Mouse (Mus musculus) lung, embryonic 16.5 days (tissue): ENCODE data around the gene Vps25. TPM values are rescaled to one million over a fixed set of nuclear protein-coding genes. Genes with fewer than 3 reads are reported as not detected.

ENCODE experiments used
- ATAC-seq: fragments of 200-750 bp; cut with Nextera tagmentation; 2 replicates; pipeline ENCODE4 v1.8.0; 2017; ENCODE audit warnings: low read depth, mild to moderate bottlenecking, moderate library complexity
- H3K27ac ChIP-seq: fragments of 300-500 bp; sonication (generic); 2 replicates; pipeline ENCODE4 v1.5.1; 2014; ENCODE audit warnings: mild to moderate bottlenecking, control low read depth, low read length
- H3K27me3 ChIP-seq: fragments of 300-500 bp; sonication (generic); 2 replicates; pipeline ENCODE4 v1.6.1; 2014; ENCODE audit warnings: low read depth, low read length, mixed read lengths; ENCODE audit not compliant: control insufficient read depth, insufficient read depth
- H3K36me3 ChIP-seq: fragments of 300-500 bp; sonication (generic); 2 replicates; pipeline ENCODE4 v1.6.1; 2014; ENCODE audit warnings: low read length; ENCODE audit not compliant: control insufficient read depth, insufficient read depth
- H3K4me1 ChIP-seq: fragments of 300-500 bp; sonication (generic); replicated peaks from 2 replicates; pipeline ENCODE4 v1.6.1; 2014; ENCODE audit warnings: low read length, mixed read lengths; ENCODE audit not compliant: control insufficient read depth, insufficient read depth
- H3K4me2 ChIP-seq: fragments of 300-500 bp; sonication (generic); 2 replicates; pipeline ENCODE4 v1.6.1; 2014; ENCODE audit warnings: low read depth, low read length, control low read depth
- H3K4me3 ChIP-seq: fragments of 300-500 bp; sonication (generic); 2 replicates; pipeline ENCODE4 v1.5.1; 2014; ENCODE audit warnings: mild to moderate bottlenecking, low read length, control low read depth
- H3K9ac ChIP-seq: fragments of 300-500 bp; sonication (generic); 2 replicates; pipeline ENCODE4 v1.6.1; 2014; ENCODE audit warnings: low read length, control low read depth
- H3K9me3 ChIP-seq: fragments of 300-500 bp; sonication (generic); 2 replicates; pipeline ENCODE4 v1.6.1; 2016; ENCODE audit warnings: low read length; ENCODE audit not compliant: control insufficient read depth
- WGBS: fragments of 180-500 bp; shearing (Covaris S2); extraction: QIAGEN DNeasy Blood & Tissue Kit; methylation state at CpG from one replicate; pipeline ENCODE4 v1.1.7; 2014; 5-methylcytosine and 5-hydroxymethylcytosine counted together
- polyA plus RNA-seq: library from polyadenylated mRNA; unstranded; fragments of >200 nt; fragmentation: Nextera tagmentation; extraction: Ambion mirVana; gene quantifications from 2 replicates; pipeline ENCODE4 v1.2.1, GENCODE M21; 2015

The Vps25 gene
- polyA plus RNA-seq, 1 experiment from 2014 or later, result 132 TPM

DNA sequence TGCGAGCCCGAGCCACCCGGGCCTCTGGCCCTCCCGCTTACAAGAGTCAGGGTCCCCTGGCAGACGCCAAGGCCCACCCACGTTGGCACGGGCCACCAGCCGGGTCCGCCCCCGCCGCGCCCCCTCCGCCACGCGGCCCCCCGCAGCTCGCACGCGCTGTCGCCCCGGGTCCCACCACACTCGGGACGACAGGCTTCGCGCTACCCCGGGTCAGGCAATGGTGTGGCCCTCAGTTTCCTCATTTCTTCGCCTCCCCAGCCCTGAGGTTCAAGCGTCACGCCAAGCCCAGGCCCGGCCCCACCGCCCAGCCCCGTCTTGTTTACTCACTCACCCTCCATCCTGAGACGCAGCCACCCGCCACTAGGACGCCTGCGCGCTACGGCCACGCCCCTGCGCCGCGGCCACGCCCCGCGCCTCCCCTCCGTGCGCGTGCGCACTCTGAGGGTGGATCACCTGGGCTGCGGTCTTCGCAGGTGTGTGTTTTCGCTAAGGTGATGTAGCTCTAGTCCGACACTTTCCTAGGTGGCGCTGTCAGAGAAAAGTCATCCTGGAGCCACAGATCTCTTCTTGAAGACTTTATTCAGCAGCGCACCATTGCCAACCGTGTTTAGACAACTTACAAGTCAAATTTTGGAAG, 27.3 kb upstream of the Vps25 start, which contains the start of gene Ezh1:
Gene Ezh1 (minus strand): TSS at position 399 of the 637 bp plus-strand sequence.
- Histone ChIP-seq H3K4me2 (peak within 1 kb of the TSS; percentile 77), H3K27me3 (no peaks in the 10 kb centered on the region), H3K4me1 (peaks cover 32% of the 10 kb centered on the region), H3K4me3 (peak within 1 kb of the TSS; percentile 82), H3K27ac (peak within 1 kb of the TSS; percentile 74), H3K9me3 (no peaks in the 10 kb centered on the region), H3K9ac (peak within 1 kb of the TSS; percentile 89), H3K36me3 (no peaks in the 10 kb centered on the region)
- under 1% methylated on average over 37 of the region's 56 CpGs for WGBS
- peak; percentile 94 for ATAC-seq

DNA sequence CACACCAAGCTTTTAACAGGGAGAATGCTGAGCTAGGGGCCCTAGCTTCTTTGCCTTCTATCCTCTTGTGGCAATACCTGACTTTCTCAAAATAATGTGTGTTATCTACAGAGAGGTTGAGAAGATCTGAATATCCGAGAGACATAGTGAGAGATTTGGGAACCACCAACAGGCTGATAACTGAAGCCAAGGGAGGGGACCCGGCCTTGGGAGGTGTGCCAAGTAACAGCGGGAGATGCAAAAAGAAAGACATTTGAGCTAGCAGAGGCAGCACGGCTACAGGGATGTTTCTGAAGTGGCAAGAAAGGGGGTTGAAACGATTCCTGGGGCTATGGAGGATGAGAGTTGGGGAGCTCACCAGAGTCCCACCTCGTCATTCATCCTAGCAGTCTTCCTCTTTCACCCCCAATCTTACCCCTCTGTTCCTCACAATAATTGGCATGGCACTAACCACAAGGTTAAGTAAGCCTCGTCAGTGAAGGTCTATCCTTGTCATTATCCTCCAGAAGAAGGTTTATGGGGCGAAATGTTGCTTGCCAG, 24.1 kb upstream of the Vps25 start:
- H3K4me1 ChIP-seq, result peaks cover 38% of the 10 kb centered on the region
- no peaks in the 10 kb centered on the region for H3K36me3 ChIP-seq
- no peak overlapping the region for H3K9ac ChIP-seq
- H3K4me3 ChIP-seq, result no peak overlapping the region
- no peaks in the 10 kb centered on the region for H3K27me3 ChIP-seq
- WGBS, result 22% methylated on average over 8 of the region's 8 CpGs
- no peaks in the 10 kb centered on the region for H3K9me3 ChIP-seq
- ATAC-seq, result no peak
- peak overlapping the region; percentile 53; the same call in 1 of the 2 replicates for H3K4me2 ChIP-seq
- peak overlapping the region; percentile 96 for H3K27ac ChIP-seq

DNA sequence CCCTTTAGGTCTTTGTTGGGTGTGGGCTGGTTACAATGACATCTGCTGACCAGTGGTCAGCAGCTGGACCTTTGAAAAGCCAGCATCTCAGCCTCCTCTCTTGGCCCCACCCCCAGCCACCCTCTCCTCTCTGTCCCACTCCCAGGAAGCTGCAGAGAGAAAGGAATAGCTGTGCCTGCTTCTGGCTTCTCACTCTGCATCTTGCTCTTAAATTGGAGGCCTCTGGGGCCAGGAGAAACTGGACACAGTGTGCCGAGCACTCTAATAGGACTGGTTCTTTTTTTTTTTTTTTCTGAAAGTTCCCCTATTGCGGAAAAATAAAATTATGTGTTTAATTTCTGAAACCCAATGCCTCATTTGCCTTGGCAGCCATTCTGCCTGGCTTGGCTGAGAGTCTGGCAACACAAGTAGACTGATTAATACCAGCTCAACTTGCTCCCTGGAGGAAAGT, 23.4 kb upstream of the Vps25 start:
- peaks cover 32% of the 10 kb centered on the region for H3K4me1 ChIP-seq
- H3K9ac ChIP-seq, result peak overlapping the region; percentile 21; the same call in 1 of the 2 replicates
- H3K36me3 ChIP-seq, result no peaks in the 10 kb centered on the region
- WGBS, result 26% methylated on average over 2 of the region's 2 CpGs
- ATAC-seq, result no peak
- no peaks in the 10 kb centered on the region for H3K27me3 ChIP-seq
- H3K4me2 ChIP-seq, result peak overlapping the region; percentile 53
- H3K9me3 ChIP-seq, result no peaks in the 10 kb centered on the region
- H3K27ac ChIP-seq, result peak overlapping the region; percentile 96
- no peak overlapping the region for H3K4me3 ChIP-seq

DNA sequence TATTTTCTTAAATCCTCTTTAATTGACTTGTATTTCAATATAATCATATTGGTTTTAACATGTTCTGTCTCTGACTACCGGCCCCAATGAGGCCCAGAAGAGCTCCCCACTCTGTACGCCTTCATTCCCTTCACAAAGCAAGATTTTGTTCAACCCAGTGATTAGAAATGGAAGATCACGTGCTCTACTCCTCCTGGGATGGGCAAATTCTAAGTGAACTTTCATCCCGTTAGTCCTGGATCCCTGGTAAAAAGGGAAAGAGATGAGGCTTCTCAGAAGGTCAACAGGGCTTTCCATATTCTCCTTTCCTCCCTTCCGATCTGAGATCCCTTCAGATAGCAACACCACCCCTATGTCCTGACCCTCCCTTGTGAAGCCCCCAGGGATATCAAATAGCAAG, 23.0 kb upstream of the Vps25 start:
- Histone ChIP-seq H3K4me1 (peaks cover 28% of the 10 kb centered on the region), H3K4me3 (peak overlapping the region; percentile 6; the same call in 1 of the 2 replicates), H3K9me3 (no peaks in the 10 kb centered on the region), H3K27ac (peak overlapping the region; percentile 96), H3K4me2 (peak overlapping the region; percentile 53), H3K27me3 (no peaks in the 10 kb centered on the region), H3K9ac (peak overlapping the region; percentile 62; the same call in 1 of the 2 replicates), H3K36me3 (no peaks in the 10 kb centered on the region)
- WGBS, result 19% methylated on average over 5 of the region's 5 CpGs
- no peak for ATAC-seq

DNA sequence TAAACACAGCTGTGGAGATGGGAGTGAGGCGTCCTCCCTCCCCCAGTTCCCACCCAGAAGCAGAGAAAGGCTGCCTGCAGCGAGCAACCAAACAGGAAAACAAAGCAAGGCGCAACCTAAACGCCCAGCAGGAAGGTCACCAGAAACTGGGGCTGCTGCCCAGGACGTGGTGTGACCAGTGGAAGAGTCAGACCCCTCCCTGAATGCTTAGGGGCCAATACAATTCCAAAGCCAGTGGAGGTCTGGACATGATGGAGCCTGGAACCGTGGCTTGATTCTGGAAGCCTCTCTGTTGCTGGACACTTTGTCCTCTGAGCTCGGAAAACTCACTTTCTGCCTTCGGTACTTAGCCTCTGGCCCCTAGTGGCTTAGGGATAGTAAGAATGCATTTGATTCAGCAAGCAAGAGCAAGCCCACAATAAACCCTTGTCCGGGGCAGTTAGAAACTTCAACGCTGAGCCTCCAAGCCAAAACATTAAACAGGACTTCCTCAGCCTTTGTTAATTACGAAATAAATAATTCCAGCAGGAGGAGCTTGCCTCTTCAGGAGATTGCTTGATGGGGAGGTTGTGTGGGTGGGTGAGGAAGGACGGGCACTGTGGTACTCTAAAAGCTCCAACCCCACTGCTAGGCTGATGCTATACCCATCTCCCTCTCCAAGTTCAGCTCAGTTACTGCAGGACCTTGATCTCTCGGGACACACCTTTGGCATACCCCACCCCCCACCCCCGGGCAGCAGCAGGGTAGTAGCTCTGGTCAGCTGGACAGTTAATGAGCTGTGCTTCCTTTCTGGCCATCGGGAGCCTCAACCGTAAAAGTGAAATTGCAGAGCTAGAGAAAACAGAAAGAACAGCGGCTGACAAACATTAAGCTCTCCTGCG, 22.3 kb upstream of the Vps25 start:
- peaks cover 28% of the 10 kb centered on the region for H3K4me1 ChIP-seq

DNA sequence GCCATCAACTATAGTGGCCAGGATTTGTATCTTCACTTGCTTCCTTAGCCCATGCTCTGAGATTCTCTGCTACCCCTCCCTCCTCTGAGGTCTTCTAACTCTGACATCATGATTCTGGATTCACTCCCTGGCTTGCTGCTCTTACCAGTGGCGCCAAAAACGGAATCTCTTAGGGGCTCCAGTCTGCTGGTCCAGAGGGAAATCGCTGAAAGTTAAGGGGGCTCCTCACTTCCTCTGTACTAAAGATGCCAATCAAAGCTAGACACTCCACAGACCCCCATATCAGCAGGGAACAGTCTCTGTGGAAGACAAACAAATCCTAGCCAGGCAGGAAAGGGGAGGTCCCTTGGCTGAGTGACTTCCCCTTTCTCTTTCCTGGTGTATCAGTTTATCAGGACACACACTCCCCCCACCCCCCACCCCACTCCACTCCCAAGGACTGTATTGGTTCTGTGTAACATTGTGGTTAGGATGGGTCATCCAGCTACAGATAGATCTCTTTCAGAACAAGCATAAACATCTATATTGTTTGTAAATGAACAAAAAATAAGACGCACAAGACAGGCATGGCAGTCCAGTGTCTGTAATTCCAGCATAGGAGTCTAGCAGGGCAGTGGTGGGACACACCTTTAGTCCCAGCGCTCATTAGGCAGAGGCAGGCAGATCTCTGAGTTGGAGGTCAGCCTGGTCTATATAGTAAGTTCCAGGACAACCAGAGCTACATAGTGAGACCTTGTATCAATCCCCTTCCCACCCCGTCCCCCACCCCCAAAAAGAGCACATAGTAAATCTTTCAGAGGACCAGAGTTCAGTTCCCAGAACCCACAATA, 21.3 kb upstream of the Vps25 start:
- H3K4me1 ChIP-seq, result peaks cover 28% of the 10 kb centered on the region
- H3K4me3 ChIP-seq, result peak overlapping the region; percentile 29
- no peaks in the 10 kb centered on the region for H3K27me3 ChIP-seq
- H3K9me3 ChIP-seq, result no peaks in the 10 kb centered on the region
- H3K27ac ChIP-seq, result peak overlapping the region; percentile 96
- no peaks in the 10 kb centered on the region for H3K36me3 ChIP-seq
- peak; percentile 82 for ATAC-seq
- peak overlapping the region; percentile 62 for H3K9ac ChIP-seq
- peak overlapping the region; percentile 53 for H3K4me2 ChIP-seq
- 41% methylated on average over 6 of the region's 6 CpGs for WGBS

More for the DNA sequence above, 22.3 kb upstream of the Vps25 start:
- H3K36me3 ChIP-seq, result no peaks in the 10 kb centered on the region
- ATAC-seq, result peak; percentile 65
- H3K9ac ChIP-seq, result peak overlapping the region; percentile 62
- peak overlapping the region; percentile 53 for H3K4me2 ChIP-seq
- no peaks in the 10 kb centered on the region for H3K27me3 ChIP-seq
- H3K9me3 ChIP-seq, result no peaks in the 10 kb centered on the region
- WGBS, result 5% methylated on average over 18 of the region's 18 CpGs
- peak overlapping the region; percentile 29 for H3K4me3 ChIP-seq
- H3K27ac ChIP-seq, result peak overlapping the region; percentile 96

DNA sequence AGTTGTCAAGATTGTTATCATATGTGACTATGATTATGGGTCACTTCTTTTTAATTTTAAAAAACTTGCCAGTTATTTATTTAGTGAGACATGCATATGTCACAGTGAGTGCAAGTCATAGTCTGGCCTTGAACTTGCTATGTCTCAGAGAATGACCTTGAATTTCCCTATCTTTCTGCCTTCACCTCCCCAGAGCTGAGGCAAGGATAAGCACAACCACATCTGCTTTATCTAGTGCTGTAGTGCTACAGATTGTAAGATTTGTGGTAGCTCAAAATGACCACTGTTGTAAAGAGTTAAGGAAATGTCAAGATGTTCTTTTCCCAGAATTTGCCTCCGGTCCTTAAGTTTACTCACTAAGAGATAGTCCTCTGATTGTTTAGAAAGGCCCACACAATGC, 20.3 kb upstream of the Vps25 start:
- Histone ChIP-seq H3K36me3 (no peaks in the 10 kb centered on the region), H3K9me3 (no peaks in the 10 kb centered on the region), H3K27me3 (no peaks in the 10 kb centered on the region), H3K27ac (no peak overlapping the region), H3K4me3 (no peak overlapping the region), H3K9ac (no peak overlapping the region), H3K4me2 (no peak overlapping the region), H3K4me1 (peaks cover 34% of the 10 kb centered on the region)
- ATAC-seq, result no peak
- 42% methylated on average over 1 of the region's 1 CpGs for WGBS

DNA sequence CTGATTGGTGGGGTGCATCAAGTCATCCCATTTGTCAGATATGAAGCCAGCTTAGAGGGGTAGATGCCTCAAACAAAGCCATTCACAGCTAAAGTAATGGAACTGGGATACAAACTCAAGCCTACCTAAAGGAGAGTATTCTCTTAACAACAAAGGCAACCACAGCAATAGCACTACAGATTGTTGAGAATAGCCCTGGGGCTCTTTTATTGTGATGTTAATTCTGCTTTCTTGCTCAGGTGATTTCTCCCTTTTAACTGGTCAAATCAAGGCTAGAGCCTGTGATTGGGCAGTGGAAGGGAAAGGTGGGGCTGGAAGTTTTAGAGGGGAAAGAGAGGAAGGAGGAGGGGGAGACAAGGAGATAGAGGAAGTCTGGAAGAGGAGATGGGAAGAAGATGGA, 19.4 kb upstream of the Vps25 start:
- Histone ChIP-seq H3K9me3 (no peaks in the 10 kb centered on the region), H3K27ac (no peak overlapping the region), H3K9ac (no peak overlapping the region), H3K4me2 (no peak overlapping the region), H3K27me3 (no peaks in the 10 kb centered on the region), H3K4me3 (no peak overlapping the region), H3K36me3 (no peaks in the 10 kb centered on the region), H3K4me1 (peaks cover 33% of the 10 kb centered on the region)
- no peak for ATAC-seq
